7 mouse cellular contexts compared by ENCODE assay signal in genomic region chr7:138396863-138397484, GRCm38 (mm10). TPM values are rescaled to one million over a fixed set of nuclear protein-coding genes. Genes with fewer than 3 reads are reported as not detected.
A peak's percentile ranks its signal among the peaks of the same experiment; 100 is the strongest.
DNase-seq lines count a peak whose midpoint lies in the region; ATAC-seq lines count a peak whose summit lies in the region.

No protein-coding gene starts in this region.

- WGBS in hindbrain, embryonic 10.5 days: under 1% methylated on average over 41 of the region's 41 CpGs
- WGBS in midbrain, embryonic 14.5 days: under 1% methylated on average over 41 of the region's 41 CpGs

- H3K4me2 ChIP-seq in midbrain, embryonic 14.5 days (ENCODE audit: low read length): peak overlapping the region; percentile 98

- DNase-seq in ES-CJ7 (ENCODE audit: low read depth, low spot score) (peak; percentile 60), ZHBTc4 (ENCODE audit: low read depth, low spot score) (peak; percentile 78)
- DNase-seq in embryo, embryonic 9.5 days (ENCODE audit: extremely low spot score): peak; percentile 79
- peak; percentile 76 for DNase-seq in hindbrain, embryonic 10.5 days (ENCODE audit: low spot score)
- DNase-seq in left cerebral cortex, postnatal 25 days (ENCODE audit: low spot score in 2 of 2): peak; percentile 12 to 15
- DNase-seq in midbrain, embryonic 14.5 days: peak; percentile 70
- DNase-seq in yolk sac, embryonic 10.5 days (ENCODE audit: low spot score): peak; percentile 37

- H3K27ac ChIP-seq in hindbrain, embryonic 10.5 days: peak overlapping the region; percentile 79
- H3K27ac ChIP-seq in midbrain, embryonic 14.5 days (replicated peaks; ENCODE audit: low read depth, low read length): peak overlapping the region; percentile 74

- H3K4me1 ChIP-seq in hindbrain, embryonic 10.5 days (replicated peaks): peaks cover 22% of the 10 kb centered on the region
- peaks cover 7% of the 10 kb centered on the region; the same call in 1 of the 2 replicates for H3K4me1 ChIP-seq in midbrain, embryonic 14.5 days (ENCODE audit: control insufficient read depth, insufficient read depth, low read length)

- peaks cover 48% of the 10 kb centered on the region for H3K27me3 ChIP-seq in hindbrain, embryonic 10.5 days (ENCODE audit: insufficient read depth, poor library complexity, severe bottlenecking)
- no peaks in the 10 kb centered on the region; the same call in 1 of the 2 replicates for H3K27me3 ChIP-seq in midbrain, embryonic 14.5 days (ENCODE audit: control insufficient read depth, insufficient read depth, low read length)

- H3K9ac ChIP-seq in midbrain, embryonic 14.5 days (replicated peaks; ENCODE audit: low read length): peak overlapping the region; percentile 71

- peak overlapping the region; percentile 73 for H3K4me3 ChIP-seq in hindbrain, embryonic 10.5 days
- H3K4me3 ChIP-seq in midbrain, embryonic 14.5 days (replicated peaks; ENCODE audit: low read depth, low read length): peak overlapping the region; percentile 56

- no peaks in the 10 kb centered on the region for H3K36me3 ChIP-seq in hindbrain, embryonic 10.5 days
- H3K36me3 ChIP-seq in midbrain, embryonic 14.5 days (ENCODE audit: control insufficient read depth, insufficient read depth, low read length): no peaks in the 10 kb centered on the region

- ATAC-seq in midbrain, embryonic 14.5 days (ENCODE audit: low FRiP score, low TSS enrichment): peak; percentile 8; the same call in 1 of the 2 replicates

- no peaks in the 10 kb centered on the region for H3K9me3 ChIP-seq in hindbrain, embryonic 10.5 days
- H3K9me3 ChIP-seq in midbrain, embryonic 14.5 days (ENCODE audit: control insufficient read depth, low read length): no peaks in the 10 kb centered on the region

- intact Hi-C loops in left cerebral cortex, postnatal 25 days (cut with DNase I): loop anchor here (5.0 to 10.0 kb wide), 2 partner anchors 428 to 795 kb away; no protein-coding TSS in a partner anchor

RNA-seq across cellular contexts. Expression of gene Tcerg1l, which starts 0.6 kb away (rescaled TPM):
- polyA plus RNA-seq in hindbrain, embryonic 10.5 days (2016; fragmentation: Nextera tagmentation; extraction: Ambion mirVana): 2.7 and 4.1 TPM in 2 replicates
- 10 to 100 TPM; 12.2 to 15.7 TPM for total RNA-seq in left cerebral cortex, postnatal 25 days (2021)
- polyA plus RNA-seq in midbrain, embryonic 14.5 days (2014; fragmentation: Nextera tagmentation; extraction: Ambion mirVana): 18.7 and 24.2 TPM in 2 replicates

Comparison
In these comparisons a context has a peak if more than half of its experiments do, and no peak if none do; other contexts are left out.
1. Peak in every context shown above with its lines: DNase-seq, ATAC-seq, H3K4me3 ChIP-seq and H3K27ac ChIP-seq.
2. DNase-seq: peak in every context shown above with its lines; median percentile 79 in embryo, embryonic 9.5 days; 78 in ZHBTc4; 76 in hindbrain, embryonic 10.5 days; 70 in midbrain, embryonic 14.5 days; 60 in ES-CJ7; 37 in yolk sac, embryonic 10.5 days; 14 in left cerebral cortex, postnatal 25 days.